Mouse (Mus musculus) small intestine, adult 2 months (tissue): Measurements from ENCODE around the gene Foxn3. TPM values are rescaled to one million over a fixed set of nuclear protein-coding genes. Genes with fewer than 3 reads are reported as not detected.

Experiments
- H3K27ac ChIP-seq: fragments of 200-500 bp; 2 replicates; pipeline ENCODE4 v1.5.1; 2012; ENCODE audit warnings: low read depth, low read length, control low read depth, inconsistent platforms; ENCODE audit not compliant: insufficient read depth
- H3K27me3 ChIP-seq: fragments of 200-500 bp; 2 replicates; pipeline ENCODE4 v1.6.1; 2012; ENCODE audit warnings: mild to moderate bottlenecking, moderate library complexity, low read length, inconsistent platforms; ENCODE audit not compliant: control insufficient read depth, insufficient read depth
- H3K36me3 ChIP-seq: fragments of 200-500 bp; 2 replicates; pipeline ENCODE4 v1.6.1; 2012; ENCODE audit warnings: mild to moderate bottlenecking, low read length, control low read depth, inconsistent platforms; ENCODE audit not compliant: control insufficient read depth, insufficient read depth
- H3K4me1 ChIP-seq: fragments of 200-500 bp; 2 replicates; pipeline ENCODE4 v1.6.1; 2012; ENCODE audit warnings: low read length, inconsistent platforms, mixed read lengths; ENCODE audit not compliant: control insufficient read depth, insufficient read depth, insufficient read length
- H3K4me3 ChIP-seq: fragments of 200-500 bp; 2 replicates; pipeline ENCODE4 v1.5.1; 2012; ENCODE audit warnings: low read depth, mild to moderate bottlenecking, control low read depth, inconsistent platforms, low read length, moderate library complexity
- CTCF ChIP-seq: fragments of 200-500 bp; IDR thresholded peaks from 2 replicates; pipeline ENCODE4 v1.5.1; 2012; ENCODE audit warnings: low read depth, mild to moderate bottlenecking, control low read depth, inconsistent platforms, low read length, moderate library complexity, mixed read lengths; ENCODE audit not compliant: insufficient replicate concordance, insufficient read length; ENCODE audit errors: extremely low read depth
- POLR2A ChIP-seq: fragments of 200-500 bp; IDR thresholded peaks from 2 replicates; pipeline ENCODE4 v1.6.1; 2012; ENCODE audit warnings: low read depth, mild to moderate bottlenecking, control low read depth, inconsistent platforms, low read length, moderate library complexity
- WGBS: fragments of 180-500 bp; shearing (Covaris S2); methylation state at CpG from one replicate; pipeline ENCODE4 v1.1.7; 2018; 5-methylcytosine and 5-hydroxymethylcytosine counted together
- polyA plus RNA-seq: library from polyadenylated mRNA; depleted of rRNA; stranded (reverse); fragments of >200 nt; gene quantifications from 2 replicates; pipeline ENCODE4 v1.2.3, GENCODE M21; 2012

Foxn3 gene
- polyA plus RNA-seq, 1 experiment: 17.5 TPM

- H3K27ac ChIP-seq: no peak overlapping the region
- H3K36me3 ChIP-seq: no peaks in the 10 kb centered on the region; the same call in 1 of the 2 replicates
- WGBS: 80% methylated on average over 9 of the region's 9 CpGs
- H3K4me3 ChIP-seq: no peak overlapping the region
- no peaks in the 10 kb centered on the region; the same call in 1 of the 2 replicates for H3K4me1 ChIP-seq
- H3K27me3 ChIP-seq: no peaks in the 10 kb centered on the region
- no peak for TF ChIP-seq POLR2A
- no peak for TF ChIP-seq CTCF
These were observed 330.9 kb downstream of the Foxn3 start for GRCm38 (mm10) chr12:99232478-99232877.

- Histone ChIP-seq H3K27ac (no peak overlapping the region), H3K27me3 (no peaks in the 10 kb centered on the region), H3K4me1 (no peaks in the 10 kb centered on the region; the same call in 1 of the 2 replicates), H3K4me3 (no peak overlapping the region), H3K36me3 (no peaks in the 10 kb centered on the region; the same call in 1 of the 2 replicates)
- TF ChIP-seq POLR2A (no peak), CTCF (no peak)
- 84% methylated on average over 6 of the region's 6 CpGs for WGBS
These were observed 332.1 kb downstream of the Foxn3 start for GRCm38 (mm10) chr12:99231321-99231720.

GRCm38 (mm10) chr12:99230783-99231048 lies 332.7 kb downstream of the Foxn3 start:
- Histone ChIP-seq H3K36me3 (no peaks in the 10 kb centered on the region; the same call in 1 of the 2 replicates), H3K4me3 (no peak overlapping the region), H3K27me3 (no peaks in the 10 kb centered on the region), H3K4me1 (no peaks in the 10 kb centered on the region; the same call in 1 of the 2 replicates), H3K27ac (no peak overlapping the region)
- 90% methylated on average over 5 of the region's 5 CpGs for WGBS
- no peak for TF ChIP-seq CTCF
- TF ChIP-seq POLR2A: no peak

DNA sequence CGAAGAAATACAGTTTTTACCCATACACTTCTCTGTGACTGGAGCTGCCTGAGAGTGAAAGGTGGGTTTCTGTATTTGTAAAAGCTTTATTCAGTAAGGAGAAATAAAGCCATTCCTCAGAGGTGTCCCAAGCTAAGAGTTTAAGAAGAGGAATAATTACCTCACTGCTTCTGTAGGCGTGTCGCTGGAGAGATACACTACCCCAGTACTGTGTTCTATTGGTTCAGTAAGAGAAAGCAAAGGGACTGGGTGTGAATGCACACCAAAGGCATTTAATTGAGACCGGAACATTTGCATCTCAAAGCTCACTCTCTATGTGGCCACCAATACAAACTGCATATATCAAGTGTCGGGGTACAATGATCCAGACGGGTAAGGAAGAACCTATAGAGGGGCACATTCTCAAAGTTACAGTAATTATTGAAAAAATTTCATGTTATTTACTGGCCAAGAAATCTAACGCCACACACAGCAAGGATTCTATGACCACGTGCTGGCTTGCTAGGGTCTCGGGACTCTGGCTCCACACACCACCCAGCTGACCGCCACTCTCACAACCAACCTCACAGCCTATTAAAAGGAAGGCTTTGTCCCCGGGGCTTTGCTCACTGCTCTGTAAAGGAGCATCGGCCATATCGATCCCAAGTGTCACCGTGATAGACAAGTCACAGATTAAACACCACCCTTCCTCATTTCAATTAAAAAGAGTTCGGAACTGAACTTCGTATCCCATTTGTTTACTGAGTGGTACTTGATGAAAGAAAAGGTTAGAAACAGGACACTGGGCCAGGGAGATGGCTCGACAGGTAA lies 333.2 kb downstream of the Foxn3 start:
- Histone ChIP-seq H3K27me3 (no peaks in the 10 kb centered on the region), H3K27ac (no peak overlapping the region), H3K4me1 (no peaks in the 10 kb centered on the region), H3K36me3 (no peaks in the 10 kb centered on the region; the same call in 1 of the 2 replicates), H3K4me3 (no peak overlapping the region)
- 90% methylated on average over 17 of the region's 17 CpGs for WGBS
- no peak for TF ChIP-seq CTCF
- no peak for TF ChIP-seq POLR2A

GRCm38 (mm10) chr12:99227313-99227952 lies 335.9 kb downstream of the Foxn3 start:
- WGBS: 92% methylated on average over 6 of the region's 6 CpGs
- H3K36me3 ChIP-seq: no peaks in the 10 kb centered on the region
- H3K27me3 ChIP-seq: no peaks in the 10 kb centered on the region
- no peak for TF ChIP-seq POLR2A
- no peak for TF ChIP-seq CTCF
- no peaks in the 10 kb centered on the region for H3K4me1 ChIP-seq
- no peak overlapping the region for H3K4me3 ChIP-seq
- H3K27ac ChIP-seq: no peak overlapping the region

- TF ChIP-seq CTCF (no peak), POLR2A (no peak)
- no peak overlapping the region for H3K4me3 ChIP-seq
- no peaks in the 10 kb centered on the region for H3K36me3 ChIP-seq
- no peaks in the 10 kb centered on the region for H3K4me1 ChIP-seq
- no peaks in the 10 kb centered on the region for H3K27me3 ChIP-seq
- WGBS: 77% methylated on average over 13 of the region's 13 CpGs
- no peak overlapping the region for H3K27ac ChIP-seq
These were observed 338.3 kb downstream of the Foxn3 start for GRCm38 (mm10) chr12:99224863-99225603.

DNA sequence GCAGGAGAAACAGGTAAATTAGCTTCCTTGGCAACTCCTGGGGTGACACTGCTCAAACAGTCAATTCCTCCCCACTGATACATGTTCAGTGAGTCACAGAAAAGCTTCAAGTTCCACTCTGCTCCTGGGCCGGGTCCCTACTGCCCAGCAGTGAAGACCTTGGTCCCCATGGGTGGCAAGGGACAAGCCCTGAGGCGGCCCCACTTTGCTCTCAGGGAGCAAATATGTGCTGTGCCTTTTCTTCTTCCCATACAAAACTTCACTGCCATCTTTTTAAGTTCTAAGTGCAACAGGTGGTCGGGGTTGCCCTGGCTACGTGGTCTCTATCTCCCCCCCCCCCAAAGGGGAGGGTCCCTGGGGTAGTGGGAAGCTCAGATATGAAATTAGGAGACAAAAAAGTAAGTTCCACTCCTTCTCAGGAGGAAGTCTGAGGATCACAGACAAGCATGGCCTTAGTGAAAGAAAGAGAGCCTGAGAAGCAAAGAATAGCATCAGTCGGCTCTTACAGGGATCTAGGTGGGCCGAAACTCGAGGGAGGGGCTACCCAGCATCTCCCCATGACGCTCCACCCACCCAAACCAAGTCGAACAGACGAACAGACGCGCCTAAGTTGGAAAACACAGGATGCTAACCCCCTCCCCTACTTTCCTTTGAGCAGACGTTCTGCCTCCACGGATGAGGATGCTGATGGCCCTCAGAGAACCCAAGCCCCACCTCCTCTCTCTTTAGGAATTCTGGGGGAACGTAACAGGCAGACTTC lies 342.1 kb downstream of the Foxn3 start:
- 86% methylated on average over 15 of the region's 15 CpGs for WGBS
- Histone ChIP-seq H3K27me3 (no peaks in the 10 kb centered on the region), H3K4me3 (no peak overlapping the region), H3K27ac (no peak overlapping the region), H3K36me3 (0 out of 2 replicates have a peak, but pooled peaks cover 2% of the 10 kb centered on the region), H3K4me1 (no peaks in the 10 kb centered on the region; the same call in none of the 2 replicates)
- TF ChIP-seq CTCF (no peak), POLR2A (no peak)
